Mouse (Mus musculus) cerebellum, adult 2 months (tissue): ENCODE measurements at regions not wholly inside any gene's neighbourhood (a gene's known extent, or its start where the extent isn't known, plus 50 kb on each side); places are given as distances from the start of the nearest gene placed in this dataset.

Experiments
- CTCF ChIP-seq: fragments of 200-500 bp; IDR thresholded peaks from 2 replicates; pipeline ENCODE4 v1.5.1; 2011; ENCODE audit warnings: low read depth, mild to moderate bottlenecking, control low read depth, low read length, moderate library complexity, borderline replicate concordance; ENCODE audit not compliant: insufficient read depth
- POLR2A ChIP-seq: fragments of 200-500 bp; IDR thresholded peaks from 2 replicates; pipeline ENCODE4 v1.6.1; 2011; ENCODE audit warnings: low read length, control low read depth, borderline replicate concordance; ENCODE audit not compliant: insufficient read depth

GRCm38 (mm10) chr13:15877606-15878005 is 134.0 kb upstream of the Inhba start:
- TF ChIP-seq POLR2A (no peak), CTCF (no peak)
